Mouse (Mus musculus) subcutaneous adipose tissue, adult 2 months (tissue): ENCODE data around the gene Otof. TPM values are rescaled to one million over a fixed set of nuclear protein-coding genes. Genes with fewer than 3 reads are reported as not detected.

Experiments used
- polyA plus RNA-seq: library from polyadenylated mRNA; depleted of rRNA; stranded (reverse); fragments of >200 nt; gene quantifications from 2 replicates; pipeline ENCODE4 v1.2.3, GENCODE M21; 2012; ENCODE audit warnings: low replicate concordance; rRNA removed

The Otof gene
- 0.08 and 0.33 TPM in 2 replicates for polyA plus RNA-seq

DNA sequence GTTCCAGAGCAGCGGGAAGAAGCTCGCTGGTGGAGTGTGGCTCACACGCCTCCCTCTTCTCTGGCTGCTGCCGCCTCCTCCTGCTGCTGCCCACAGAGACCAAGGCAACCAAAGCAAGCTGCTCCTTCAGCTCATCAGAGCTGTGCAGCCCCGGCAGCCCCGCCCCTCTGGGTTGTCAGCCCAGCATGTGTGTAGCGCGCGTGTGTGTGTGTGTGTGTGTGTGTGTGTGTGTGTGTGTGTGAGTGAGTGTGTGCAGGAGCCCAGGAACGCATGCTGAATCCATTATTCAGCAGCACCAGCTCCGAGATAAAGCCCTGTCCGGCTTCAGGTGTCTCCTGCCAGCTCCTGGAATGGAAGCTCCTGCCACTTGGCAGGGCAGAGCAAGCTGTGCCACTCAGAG lies at the start of gene Otof:
Otof (minus strand) TSS at position 112 of the 400 bp plus-strand sequence.

DNA sequence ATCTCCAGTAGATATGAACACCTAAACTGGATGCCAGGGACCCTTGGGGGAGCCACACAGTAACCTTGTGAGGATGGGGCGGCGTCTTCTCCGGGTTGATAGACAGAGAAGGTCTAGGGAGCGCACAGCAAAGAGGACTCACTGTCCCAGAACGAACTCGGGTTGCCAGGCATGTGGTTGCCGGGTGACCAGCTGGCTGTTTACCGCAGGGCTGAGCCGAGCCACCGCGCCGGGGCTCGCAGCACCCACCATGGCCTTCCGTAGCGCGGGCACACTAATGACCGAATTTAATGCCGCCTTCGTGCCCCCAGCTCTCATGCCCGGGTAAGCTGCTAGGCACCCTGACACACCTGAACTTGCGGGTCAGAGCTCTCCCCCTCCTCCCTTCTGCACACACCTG lies 4.1 kb upstream of the Otof start, which contains the start of gene 1700001C02Rik:
1700001C02Rik (plus strand) TSS at position 187 of the 400 bp plus-strand sequence.

Other genes starting within 250 kb of the Otof start
- 37.8 and 41.3 TPM in 2 replicates for gene Selenoi, start 229.4 kb downstream of the Otof start, polyA plus RNA-seq
- 0.09 TPM in 1 of 2 replicates, not detected in the other for gene Drc1, start 180.5 kb downstream of the Otof start, polyA plus RNA-seq
- gene 1700001C02Rik, start 4.1 kb upstream of the Otof start, polyA plus RNA-seq, result not detected in 2 replicates
- gene Cib4, start 83.9 kb upstream of the Otof start, polyA plus RNA-seq, result not detected in 2 replicates
- 66.4 and 104 TPM in 2 replicates for gene Kcnk3, start 126.2 kb upstream of the Otof start, polyA plus RNA-seq
- 72.8 and 91.1 TPM in 2 replicates for gene Slc35f6, start 186.0 kb upstream of the Otof start, polyA plus RNA-seq
- 6.7 and 24.1 TPM in 2 replicates for gene Cenpa, start 204.8 kb upstream of the Otof start, polyA plus RNA-seq
- 0.23 and 1.1 TPM in 2 replicates for gene Dpysl5, start 249.6 kb upstream of the Otof start, polyA plus RNA-seq